Mouse (Mus musculus) heart, postnatal 0 days (tissue): Measurements from ENCODE around the gene Sash1. TPM values are rescaled to one million over a fixed set of nuclear protein-coding genes. Genes with fewer than 3 reads are reported as not detected.
A peak's percentile ranks its signal among the peaks of the same experiment; 100 is the strongest.

ENCODE experiments used
- ATAC-seq: fragments of 200-750 bp; cut with Nextera tagmentation; 2 replicates; pipeline ENCODE4 v1.8.0; 2017; ENCODE audit warnings: low read depth, moderate number of reproducible peaks, moderate library complexity; ENCODE audit not compliant: insufficient read depth
- DNase-seq: peaks from one replicate; pipeline ENCODE4 v3.0.0-alpha.2; 2016; ENCODE audit warnings: low spot score
- H3K27ac ChIP-seq: fragments of 300-500 bp; sonication (generic); 2 replicates; pipeline ENCODE4 v1.5.1; 2014; ENCODE audit warnings: low read depth, mild to moderate bottlenecking
- H3K27me3 ChIP-seq: fragments of 300-500 bp; sonication (generic); 2 replicates; pipeline ENCODE4 v1.6.1; 2014; ENCODE audit warnings: low read length, mixed read lengths; ENCODE audit not compliant: control insufficient read depth, insufficient read depth
- H3K36me3 ChIP-seq: fragments of 300-500 bp; sonication (generic); replicated peaks from 2 replicates; pipeline ENCODE4 v1.6.1; 2014; ENCODE audit warnings: low read length, mixed read lengths; ENCODE audit not compliant: control insufficient read depth, insufficient read depth
- H3K4me1 ChIP-seq: fragments of 300-500 bp; sonication (generic); 2 replicates; pipeline ENCODE4 v1.6.1; 2014; ENCODE audit warnings: antibody characterized with exemption; ENCODE audit not compliant: control insufficient read depth, insufficient read depth
- H3K4me2 ChIP-seq: fragments of 300-500 bp; sonication (generic); 2 replicates; pipeline ENCODE4 v1.6.1; 2014; ENCODE audit warnings: low read depth, mild to moderate bottlenecking, low read length, moderate library complexity
- H3K4me3 ChIP-seq: fragments of 300-500 bp; sonication (generic); 2 replicates; pipeline ENCODE4 v1.5.1; 2014; ENCODE audit warnings: low read depth, low read length
- H3K9ac ChIP-seq: fragments of 300-500 bp; sonication (generic); replicated peaks from 2 replicates; pipeline ENCODE4 v1.6.1; 2014; ENCODE audit warnings: low read depth, low read length, mixed read lengths
- H3K9me3 ChIP-seq: fragments of 300-500 bp; sonication (generic); replicated peaks from 2 replicates; pipeline ENCODE4 v1.6.1; 2016; ENCODE audit warnings: low read length; ENCODE audit not compliant: control insufficient read depth
- CTCF ChIP-seq: IDR thresholded peaks from 2 replicates; pipeline ENCODE4 v1.5.1; 2016; ENCODE audit warnings: antibody characterized with exemption, control low read depth, low read depth
- EP300 ChIP-seq: IDR thresholded peaks from 2 replicates; pipeline ENCODE4 v1.6.1; 2016; ENCODE audit warnings: antibody characterized with exemption, low read depth
- WGBS: fragments of 180-500 bp; shearing (Covaris S2); extraction: QIAGEN DNeasy Blood & Tissue Kit; methylation state at CpG from one replicate; pipeline ENCODE4 v1.1.7; 2014; 5-methylcytosine and 5-hydroxymethylcytosine counted together
- polyA plus RNA-seq: library from polyadenylated mRNA; unstranded; fragments of >200 nt; fragmentation: Nextera tagmentation; extraction: Ambion mirVana; gene quantifications from 2 replicates; pipeline ENCODE4 v1.2.1, GENCODE M21; 2015
- total RNA-seq: library from RNA; depleted of rRNA; stranded (reverse); fragments of >200 nt; gene quantifications from 2 replicates; pipeline ENCODE4 v1.2.3, GENCODE M21; 2014; ENCODE audit warnings: low replicate concordance

The Sash1 gene
- total and polyA plus RNA-seq, 2 experiments from 2014 or later: 3.9 to 18.3 TPM

- Histone ChIP-seq H3K4me3 (no peak overlapping the region), H3K4me2 (no peak overlapping the region), H3K4me1 (no peaks in the 10 kb centered on the region), H3K36me3 (peaks cover 25% of the 10 kb centered on the region), H3K27me3 (no peaks in the 10 kb centered on the region), H3K9me3 (no peaks in the 10 kb centered on the region), H3K9ac (no peak overlapping the region), H3K27ac (no peak overlapping the region)
- no peak for ATAC-seq
- WGBS: 92% methylated on average over 3 of the region's 3 CpGs
- DNase-seq: no peak
- TF ChIP-seq CTCF (no peak), EP300 (no peak)
Observed at GRCm38 (mm10) chr10:8753377-8753776, 132.5 kb downstream of the Sash1 start.

DNA sequence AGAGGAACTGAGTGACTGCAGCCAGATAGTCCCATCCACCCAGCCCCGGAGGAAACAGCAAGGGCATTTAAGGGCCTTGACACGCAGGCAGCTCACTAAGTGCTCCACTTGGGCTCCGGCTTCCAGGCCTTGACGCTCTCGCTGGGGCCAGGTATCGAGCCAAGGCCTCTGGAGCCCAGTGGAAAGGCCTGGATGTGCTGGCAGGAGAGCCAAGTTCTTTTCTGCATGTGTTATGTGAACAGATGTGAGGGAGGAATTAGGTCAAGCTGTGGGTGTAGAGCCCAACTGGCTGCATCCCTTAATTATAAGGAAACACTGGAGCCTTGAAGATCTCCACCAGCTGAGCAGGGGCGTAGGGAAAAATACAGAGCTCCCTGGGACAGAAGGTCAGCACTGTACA, 133.4 kb downstream of the Sash1 start:
- DNase-seq: no peak

GRCm38 (mm10) chr10:8749537-8749936, 136.3 kb downstream of the Sash1 start:
- H3K4me3 ChIP-seq: no peak overlapping the region
- H3K9ac ChIP-seq: no peak overlapping the region
- no peaks in the 10 kb centered on the region for H3K27me3 ChIP-seq
- H3K9me3 ChIP-seq: no peaks in the 10 kb centered on the region
- peaks cover 49% of the 10 kb centered on the region for H3K36me3 ChIP-seq
- H3K27ac ChIP-seq: no peak overlapping the region
- no peak overlapping the region for H3K4me2 ChIP-seq
- H3K4me1 ChIP-seq: no peaks in the 10 kb centered on the region
- whole genome bisulfite sequencing: 85% methylated on average over 11 of the region's 11 CpGs
- DNase-seq: no peak
- no peak for ATAC-seq
- TF ChIP-seq EP300: no peak
- no peak for TF ChIP-seq CTCF

More for the DNA sequence above, 133.4 kb downstream of the Sash1 start:
- H3K9me3 ChIP-seq: no peaks in the 10 kb centered on the region
- H3K36me3 ChIP-seq: peaks cover 34% of the 10 kb centered on the region
- H3K4me2 ChIP-seq: no peak overlapping the region
- H3K9ac ChIP-seq: no peak overlapping the region
- 0 out of 2 replicates have a peak, but pooled peaks have one; percentile 51 for ATAC-seq
- H3K4me3 ChIP-seq: no peak overlapping the region
- TF ChIP-seq EP300 (no peak), CTCF (no peak)
- no peaks in the 10 kb centered on the region for H3K4me1 ChIP-seq
- H3K27me3 ChIP-seq: no peaks in the 10 kb centered on the region
- H3K27ac ChIP-seq: peak overlapping the region; percentile 34
- 68% methylated on average over 7 of the region's 7 CpGs for WGBS

- Histone ChIP-seq H3K4me1 (no peaks in the 10 kb centered on the region), H3K9me3 (no peaks in the 10 kb centered on the region), H3K27me3 (no peaks in the 10 kb centered on the region), H3K36me3 (peaks cover 64% of the 10 kb centered on the region), H3K9ac (no peak overlapping the region), H3K4me3 (no peak overlapping the region), H3K4me2 (no peak overlapping the region), H3K27ac (no peak overlapping the region)
- TF ChIP-seq CTCF: no peak
- TF ChIP-seq EP300: no peak
- DNase-seq (no peak), ATAC-seq (no peak)
- WGBS: 89% methylated on average over 21 of the region's 21 CpGs
Observed at GRCm38 (mm10) chr10:8747450-8748212, 138.2 kb downstream of the Sash1 start.

GRCm38 (mm10) chr10:8746082-8746696, 139.7 kb downstream of the Sash1 start:
- peaks cover 70% of the 10 kb centered on the region for H3K36me3 ChIP-seq
- H3K27ac ChIP-seq: no peak overlapping the region
- no peaks in the 10 kb centered on the region for H3K4me1 ChIP-seq
- no peaks in the 10 kb centered on the region for H3K27me3 ChIP-seq
- H3K4me2 ChIP-seq: no peak overlapping the region
- H3K9ac ChIP-seq: no peak overlapping the region
- WGBS: 74% methylated on average over 14 of the region's 14 CpGs
- DNase-seq (no peak), ATAC-seq (no peak)
- no peak overlapping the region for H3K4me3 ChIP-seq
- no peaks in the 10 kb centered on the region for H3K9me3 ChIP-seq
- TF ChIP-seq CTCF (no peak), EP300 (no peak)
